Mouse (Mus musculus): ENCODE measurements at regions not wholly inside any gene's neighbourhood (a gene's known extent, or its start where the extent isn't known, plus 50 kb on each side); places are given as distances from the start of the nearest gene placed in this dataset.

DNA sequence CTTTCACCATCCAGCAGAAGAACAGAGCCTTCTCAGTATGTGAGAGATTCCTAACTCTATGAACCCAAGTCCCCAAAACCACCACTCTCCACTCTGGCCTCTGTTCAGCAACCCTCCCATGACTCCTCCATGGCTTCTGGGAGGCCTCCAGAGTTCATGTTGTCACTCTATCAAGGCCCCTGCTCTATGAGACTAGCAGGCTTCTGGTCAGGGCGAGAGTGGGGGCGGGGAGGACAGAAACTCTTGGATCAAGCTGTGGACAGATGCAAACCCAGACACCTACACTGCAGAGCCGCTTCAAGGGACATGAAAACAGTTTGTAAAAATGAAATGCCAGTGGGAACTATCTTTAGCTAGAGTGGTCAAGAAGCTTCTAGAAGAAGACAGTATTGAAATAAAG lies 170.2 kb downstream of the Rybp start:
- no peak overlapping the region for H3K4me2 ChIP-seq (ENCODE audit: low read depth)
- no peaks in the 10 kb centered on the region for H3K9me3 ChIP-seq (ENCODE audit: low read length)
- H3K27ac ChIP-seq (ENCODE audit: low read depth, low read length): no peak overlapping the region
- H3K9ac ChIP-seq: no peak overlapping the region
- WGBS: 91% methylated on average over 3 of the region's 3 CpGs
- TF ChIP-seq CTCF (IDR thresholded peaks at IDR 0.05; ENCODE audit: low read depth): no peak
- H3K27me3 ChIP-seq (ENCODE audit: insufficient read depth, low read length): no peaks in the 10 kb centered on the region
- ATAC-seq (no peak), DNase-seq (no peak)
- H3K36me3 ChIP-seq (ENCODE audit: insufficient read depth): no peaks in the 10 kb centered on the region
- no peaks in the 10 kb centered on the region for H3K4me1 ChIP-seq (ENCODE audit: insufficient read depth)
- no peak overlapping the region for H3K4me3 ChIP-seq (ENCODE audit: low read depth, low read length)

DNA sequence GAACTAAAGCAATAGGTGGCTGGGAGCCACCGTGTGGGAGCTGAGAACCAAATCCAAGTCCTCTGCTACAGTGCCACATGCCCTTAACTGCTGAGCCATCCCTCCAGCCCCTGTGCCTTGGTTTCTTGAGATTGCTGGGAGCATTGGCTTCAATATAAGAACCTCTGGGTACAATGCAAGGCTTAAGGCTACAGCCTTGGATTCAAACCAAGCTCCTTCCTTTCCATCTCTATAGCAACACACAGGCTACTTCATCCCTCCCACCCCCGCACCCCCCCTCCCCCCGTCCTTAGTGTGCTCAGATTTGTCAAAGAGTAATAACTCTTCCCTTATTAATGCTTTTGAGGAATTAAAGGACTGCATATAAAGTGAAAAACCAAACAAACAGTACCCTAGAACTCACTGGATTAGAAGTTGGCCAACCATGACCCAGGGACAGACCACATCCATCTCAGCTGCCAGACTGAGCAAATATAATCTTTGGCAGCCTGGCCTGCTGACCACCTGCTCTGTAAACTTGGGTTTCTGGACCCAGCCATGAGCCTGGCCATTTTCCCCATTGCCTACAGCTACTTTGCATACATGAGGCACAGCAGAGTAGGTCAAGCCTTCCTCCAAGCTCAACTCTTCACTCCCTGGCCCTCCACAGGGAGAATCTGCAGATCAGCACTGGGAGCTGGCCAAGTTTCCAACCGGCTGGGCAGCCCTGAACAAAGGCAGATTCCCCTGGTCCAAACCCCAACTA lies 173.7 kb downstream of the Rybp start:
- Histone ChIP-seq H3K9me3 (ENCODE audit: low read length) (no peaks in the 10 kb centered on the region), H3K4me2 (ENCODE audit: low read depth) (no peak overlapping the region), H3K9ac (no peak overlapping the region), H3K27me3 (ENCODE audit: insufficient read depth, low read length) (no peaks in the 10 kb centered on the region), H3K4me3 (ENCODE audit: low read depth, low read length) (no peak overlapping the region), H3K27ac (ENCODE audit: low read depth, low read length) (no peak overlapping the region), H3K4me1 (ENCODE audit: insufficient read depth) (no peaks in the 10 kb centered on the region), H3K36me3 (ENCODE audit: insufficient read depth) (no peaks in the 10 kb centered on the region)
- ATAC-seq (no peak), DNase-seq (no peak)
- WGBS: 50% methylated on average over 4 of the region's 4 CpGs
- TF ChIP-seq CTCF (IDR thresholded peaks at IDR 0.05; ENCODE audit: low read depth): no peak

DNA sequence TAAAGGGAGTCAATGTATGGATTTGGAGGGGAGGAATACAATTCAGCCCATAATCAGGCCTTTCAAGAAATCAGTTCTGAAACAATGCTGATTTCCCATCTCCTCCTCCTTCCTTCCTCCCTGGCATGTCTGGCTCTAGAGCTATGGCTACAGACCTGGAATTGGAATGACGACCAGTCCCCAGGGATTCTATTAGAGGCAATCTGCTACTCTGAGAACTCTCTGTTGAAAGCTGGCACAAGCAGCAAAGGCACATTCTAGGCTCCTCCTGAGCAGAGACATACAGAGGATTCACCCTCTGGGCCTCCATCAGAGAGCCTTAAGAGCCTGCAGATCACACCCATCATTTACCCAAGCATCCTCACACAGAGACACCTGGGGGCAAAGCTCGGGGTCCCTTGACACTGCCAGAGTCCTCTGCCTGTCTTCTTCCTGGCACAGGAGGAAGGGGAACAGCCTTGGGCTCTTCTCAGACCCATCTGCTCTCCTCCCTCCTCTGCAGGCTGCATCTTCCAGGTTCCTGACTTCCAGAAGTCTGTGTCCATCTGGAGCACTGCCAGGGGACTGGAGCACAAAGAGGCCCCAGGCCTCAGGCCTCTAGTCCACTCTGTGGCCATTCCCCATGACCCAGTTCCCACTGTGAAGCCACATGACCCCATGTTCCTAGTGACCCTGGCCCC lies 176.2 kb downstream of the Rybp start:
- Histone ChIP-seq H3K9ac (no peak overlapping the region), H3K27me3 (ENCODE audit: insufficient read depth, low read length) (no peaks in the 10 kb centered on the region), H3K27ac (ENCODE audit: low read depth, low read length) (no peak overlapping the region), H3K4me3 (ENCODE audit: low read depth, low read length) (no peak overlapping the region), H3K4me1 (ENCODE audit: insufficient read depth) (no peaks in the 10 kb centered on the region), H3K36me3 (ENCODE audit: insufficient read depth) (no peaks in the 10 kb centered on the region), H3K4me2 (ENCODE audit: low read depth) (no peak overlapping the region), H3K9me3 (ENCODE audit: low read length) (no peaks in the 10 kb centered on the region)
- 53% methylated on average over 2 of the region's 2 CpGs for WGBS
- ATAC-seq (no peak), DNase-seq (no peak)
- TF ChIP-seq CTCF (IDR thresholded peaks at IDR 0.05; ENCODE audit: low read depth): no peak

DNA sequence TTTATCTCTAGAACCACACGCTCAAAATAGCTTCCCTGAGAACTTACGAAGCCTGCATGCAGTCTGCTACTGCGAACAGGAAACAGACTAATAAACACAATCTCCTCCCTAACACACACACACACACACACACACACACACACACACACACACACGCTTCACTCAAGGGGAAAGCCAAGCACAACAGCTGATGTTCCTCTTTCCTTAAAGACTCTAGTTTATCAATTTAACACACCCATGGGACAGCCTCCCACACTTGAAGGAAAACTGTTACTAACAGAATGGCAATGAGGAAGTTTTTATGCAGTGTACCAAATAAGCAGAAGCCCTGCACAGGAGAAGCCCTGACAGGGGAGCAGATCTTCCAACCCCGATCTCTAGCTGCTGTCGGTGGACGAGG lies 177.3 kb downstream of the Rybp start:
- Histone ChIP-seq H3K27ac (ENCODE audit: low read depth, low read length) (no peak overlapping the region), H3K36me3 (ENCODE audit: insufficient read depth) (no peaks in the 10 kb centered on the region), H3K4me2 (ENCODE audit: low read depth) (no peak overlapping the region), H3K4me1 (ENCODE audit: insufficient read depth) (no peaks in the 10 kb centered on the region), H3K9me3 (ENCODE audit: low read length) (no peaks in the 10 kb centered on the region), H3K4me3 (ENCODE audit: low read depth, low read length) (no peak overlapping the region), H3K9ac (no peak overlapping the region), H3K27me3 (ENCODE audit: insufficient read depth, low read length) (no peaks in the 10 kb centered on the region)
- ATAC-seq (peak; percentile 29; the same call in 1 of the 2 replicates), DNase-seq (no peak)
- TF ChIP-seq CTCF (IDR thresholded peaks at IDR 0.05; ENCODE audit: low read depth): no peak
- WGBS: 65% methylated on average over 7 of the region's 7 CpGs

DNA sequence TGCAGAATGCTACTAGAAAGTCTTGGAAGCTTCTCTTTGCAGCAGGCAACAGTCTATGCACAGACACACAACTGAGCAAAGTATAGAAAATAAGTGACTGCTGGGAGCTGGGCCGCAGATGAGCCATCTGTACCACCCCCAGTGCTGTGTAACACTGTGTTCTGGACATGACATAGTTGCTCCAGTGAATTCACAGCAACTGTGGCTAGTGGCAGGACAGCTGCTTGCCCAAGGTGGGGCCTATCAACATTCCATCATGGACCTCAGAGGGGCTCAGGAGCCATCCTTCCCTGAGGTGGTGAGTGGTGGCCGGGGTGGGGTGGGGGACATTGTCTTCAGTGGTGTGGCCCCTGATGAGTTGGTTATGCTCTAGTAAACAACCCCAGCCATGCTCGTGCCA lies 177.9 kb downstream of the Rybp start:
- Histone ChIP-seq H3K36me3 (ENCODE audit: insufficient read depth) (no peaks in the 10 kb centered on the region), H3K27me3 (ENCODE audit: insufficient read depth, low read length) (no peaks in the 10 kb centered on the region), H3K4me1 (ENCODE audit: insufficient read depth) (no peaks in the 10 kb centered on the region), H3K4me3 (ENCODE audit: low read depth, low read length) (no peak overlapping the region), H3K27ac (ENCODE audit: low read depth, low read length) (no peak overlapping the region), H3K9me3 (ENCODE audit: low read length) (no peaks in the 10 kb centered on the region), H3K4me2 (ENCODE audit: low read depth) (no peak overlapping the region), H3K9ac (no peak overlapping the region)
- WGBS: 70% methylated on average over 3 of the region's 3 CpGs
- ATAC-seq (no peak), DNase-seq (no peak)
- TF ChIP-seq CTCF (IDR thresholded peaks at IDR 0.05; ENCODE audit: low read depth): no peak

DNA sequence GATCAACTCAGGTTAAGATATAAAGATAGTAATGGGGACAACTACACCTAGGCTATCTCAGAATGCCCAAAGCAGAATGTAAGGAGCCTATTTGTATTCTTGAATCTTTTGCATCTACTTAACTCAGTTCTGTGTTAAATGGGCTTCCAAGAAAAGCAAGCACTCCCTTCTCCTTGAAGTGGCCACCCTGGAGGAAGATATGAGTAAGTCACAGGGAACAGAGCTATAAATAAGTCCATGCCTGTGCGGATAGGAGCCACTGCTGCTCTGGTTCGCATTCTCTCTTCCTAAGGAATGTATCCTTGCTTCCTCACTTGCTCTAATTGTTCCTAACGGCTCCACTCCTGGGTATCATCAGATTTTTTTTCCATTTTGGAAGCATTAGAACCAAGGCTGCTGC lies 179.8 kb downstream of the Rybp start:
- Histone ChIP-seq H3K27me3 (ENCODE audit: insufficient read depth, low read length) (no peaks in the 10 kb centered on the region), H3K4me1 (ENCODE audit: insufficient read depth) (peaks cover 7% of the 10 kb centered on the region; the same call in 1 of the 2 replicates), H3K36me3 (ENCODE audit: insufficient read depth) (no peaks in the 10 kb centered on the region), H3K27ac (ENCODE audit: low read depth, low read length) (no peak overlapping the region), H3K9me3 (ENCODE audit: low read length) (no peaks in the 10 kb centered on the region), H3K4me2 (ENCODE audit: low read depth) (no peak overlapping the region), H3K9ac (no peak overlapping the region), H3K4me3 (ENCODE audit: low read depth, low read length) (no peak overlapping the region)
- DNase-seq (no peak), ATAC-seq (no peak)
- no peak for TF ChIP-seq CTCF (IDR thresholded peaks at IDR 0.05; ENCODE audit: low read depth)
- WGBS: 83% methylated on average over 3 of the region's 3 CpGs

DNA sequence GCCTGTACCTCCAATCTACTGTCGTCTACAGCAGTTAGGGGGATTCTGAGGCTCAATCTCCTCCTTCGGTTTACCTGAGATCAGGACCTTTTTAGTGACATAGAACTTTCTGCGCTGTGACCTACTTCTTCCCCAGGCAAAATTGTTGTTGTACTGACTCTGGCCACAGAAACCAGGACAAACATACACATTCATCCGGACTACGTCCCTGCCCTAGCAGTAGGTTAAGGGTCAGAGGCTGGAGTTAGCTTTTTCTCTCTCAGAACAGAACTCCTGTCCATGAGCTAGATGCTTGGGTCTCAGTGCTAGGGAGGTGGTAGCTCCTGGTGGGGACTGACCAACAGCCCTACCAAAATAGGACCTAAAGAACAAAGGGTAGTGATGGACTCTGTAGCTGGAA lies 180.2 kb downstream of the Rybp start:
- Histone ChIP-seq H3K9ac (no peak overlapping the region), H3K4me3 (ENCODE audit: low read depth, low read length) (no peak overlapping the region), H3K4me2 (ENCODE audit: low read depth) (no peak overlapping the region), H3K27me3 (ENCODE audit: insufficient read depth, low read length) (no peaks in the 10 kb centered on the region), H3K36me3 (ENCODE audit: insufficient read depth) (no peaks in the 10 kb centered on the region), H3K27ac (ENCODE audit: low read depth, low read length) (no peak overlapping the region), H3K9me3 (ENCODE audit: low read length) (no peaks in the 10 kb centered on the region), H3K4me1 (ENCODE audit: insufficient read depth) (peaks cover 7% of the 10 kb centered on the region; the same call in 1 of the 2 replicates)
- DNase-seq (no peak), ATAC-seq (no peak)
- TF ChIP-seq CTCF (IDR thresholded peaks at IDR 0.05; ENCODE audit: low read depth): no peak
- 90% methylated on average over 5 of the region's 5 CpGs for WGBS
